Mouse (Mus musculus) MEL (cell line): ENCODE data around the gene Mid1. TPM values are rescaled to one million over a fixed set of nuclear protein-coding genes. Genes with fewer than 3 reads are reported as not detected.
"Not testable (repeated sequence)": the region's sequence is repeated elsewhere in the genome, so short reads cannot be mapped to it uniquely, and the experiment has no call there.

Source experiments
- DNase-seq: peaks from one replicate; pipeline ENCODE4 v3.0.0; 2011; ENCODE audit warnings: low read depth, low spot score
- H3K27ac ChIP-seq: 2 replicates; pipeline ENCODE4 v1.5.1; 2012; ENCODE audit warnings: low read depth, mild to moderate bottlenecking, control low read depth, low read length, moderate library complexity; ENCODE audit not compliant: control insufficient read depth
- H3K27me3 ChIP-seq, 2 experiments: fragments of 150-350 bp in 1 of 2; sonication (generic) in 1 of 2; 2 replicates each; pipeline ENCODE4 v1.6.1; 2012; ENCODE audit warnings: low read length in 2 of 2, mild to moderate bottlenecking in 2 of 2, improper control_type of control experiment in 1 of 2, moderate library complexity in 1 of 2; ENCODE audit not compliant: insufficient read depth in 2 of 2, control insufficient read depth in 1 of 2
- H3K36me3 ChIP-seq, 2 experiments: 2 replicates each; pipeline ENCODE4 v1.6.1; 2012 to 2014; ENCODE audit warnings: low read length in 2 of 2, improper control_type of control experiment in 1 of 2, inconsistent platforms in 1 of 2, mild to moderate bottlenecking in 1 of 2; ENCODE audit not compliant: insufficient read depth in 2 of 2, control insufficient read depth in 1 of 2
- H3K4me1 ChIP-seq, 2 experiments: fragments of 150-350 bp in 1 of 2; sonication (generic) in 1 of 2; 2 replicates each; pipeline ENCODE4 v1.6.1; 2012; ENCODE audit warnings: low read length in 2 of 2, improper control_type of control experiment in 1 of 2, mild to moderate bottlenecking in 1 of 2; ENCODE audit not compliant: insufficient read depth in 2 of 2, control insufficient read depth in 1 of 2
- H3K4me3 ChIP-seq, 2 experiments: fragments of 150-350 bp in 1 of 2; sonication (generic) in 1 of 2; 2 replicates each; pipeline ENCODE4 v1.5.1; 2012; ENCODE audit warnings: low read depth in 2 of 2, low read length in 2 of 2, mild to moderate bottlenecking in 2 of 2, moderate library complexity in 2 of 2, control low read depth in 1 of 2, improper control_type of control experiment in 1 of 2; ENCODE audit not compliant: control insufficient read depth in 1 of 2, insufficient read depth in 1 of 2
- H3K79me2 ChIP-seq: 2 replicates; pipeline ENCODE4 v1.6.1; 2012; ENCODE audit warnings: mild to moderate bottlenecking, low read length, moderate library complexity; ENCODE audit not compliant: control insufficient read depth, poor library complexity, insufficient read depth
- H3K9ac ChIP-seq: 2 replicates; pipeline ENCODE4 v1.6.1; 2012; ENCODE audit warnings: low read depth, mild to moderate bottlenecking, control low read depth, low read length, moderate library complexity; ENCODE audit not compliant: control insufficient read depth, poor library complexity, severe bottlenecking
- H3K9me3 ChIP-seq: fragments of 150-350 bp; sonication (generic); replicated peaks from 2 replicates; pipeline ENCODE4 v1.6.1; 2012; ENCODE audit warnings: mild to moderate bottlenecking, low read length, improper control_type of control experiment, moderate library complexity; ENCODE audit not compliant: insufficient read depth
- polyA plus RNA-seq, 2 experiments: library from polyadenylated mRNA; stranded (reverse) in 1 of 2; unstranded in 1 of 2; fragments of >175 nt in 1 of 2; fragments of >200 nt in 1 of 2; gene quantifications; 2 replicates each; pipeline versions ENCODE4 v1.2.1 to v1.2.4; 2012; ENCODE audit warnings: low replicate concordance in 2 of 2, low read depth in 1 of 2; ENCODE audit not compliant: insufficient read length in 2 of 2, insufficient read depth in 1 of 2, missing spikeins in 1 of 2
- total RNA-seq: library from RNA; depleted of rRNA; stranded (reverse); fragments of 300-350 nt; gene quantifications from 2 replicates; pipeline ENCODE4 v1.2.3, GENCODE M21; 2012

The Mid1 gene
- total and polyA plus RNA-seq, 3 experiments, result 1.4 to 7.8 TPM; not detected in 1

DNA sequence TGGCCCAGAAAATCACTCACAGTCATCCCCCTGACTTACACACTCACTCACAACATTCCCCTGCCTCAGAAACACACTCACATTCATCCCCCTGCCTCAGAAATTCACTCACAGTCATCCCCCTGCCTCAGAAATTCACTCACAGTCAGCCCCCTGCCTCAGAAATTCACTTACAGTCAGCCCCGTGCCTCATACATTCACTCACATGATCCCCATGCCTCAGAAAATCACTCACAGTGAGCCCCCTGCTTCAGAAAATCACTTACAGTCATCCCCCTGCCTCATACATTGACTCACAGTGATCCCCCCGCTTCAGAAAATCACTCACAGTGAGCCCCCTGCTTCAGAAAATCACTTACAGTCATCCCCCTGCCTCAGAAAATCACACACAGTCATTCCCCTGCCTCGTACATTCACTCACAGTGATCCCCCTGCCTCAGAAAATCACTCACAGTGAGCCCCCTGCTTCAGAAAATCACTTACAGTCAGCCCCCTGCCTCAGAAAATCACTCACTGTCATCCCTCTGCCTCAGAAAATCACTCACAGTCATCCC is 321.8 kb downstream of the Mid1 start:
- not testable (repeated sequence) for H3K4me1 ChIP-seq, H3K9me3 ChIP-seq, H3K9ac ChIP-seq, H3K27me3 ChIP-seq, DNase-seq, H3K27ac ChIP-seq, H3K4me3 ChIP-seq, H3K36me3 ChIP-seq
- peaks cover 12% of the 10 kb centered on the region for H3K79me2 ChIP-seq

- not testable (repeated sequence) for H3K27me3 ChIP-seq, H3K27ac ChIP-seq, H3K4me3 ChIP-seq, H3K36me3 ChIP-seq, DNase-seq, H3K9ac ChIP-seq, H3K9me3 ChIP-seq, H3K4me1 ChIP-seq
- H3K79me2 ChIP-seq, result peaks cover 12% of the 10 kb centered on the region
Measured at GRCm38 (mm10) chrX:170007375-170008178, 322.6 kb downstream of the Mid1 start.

DNA sequence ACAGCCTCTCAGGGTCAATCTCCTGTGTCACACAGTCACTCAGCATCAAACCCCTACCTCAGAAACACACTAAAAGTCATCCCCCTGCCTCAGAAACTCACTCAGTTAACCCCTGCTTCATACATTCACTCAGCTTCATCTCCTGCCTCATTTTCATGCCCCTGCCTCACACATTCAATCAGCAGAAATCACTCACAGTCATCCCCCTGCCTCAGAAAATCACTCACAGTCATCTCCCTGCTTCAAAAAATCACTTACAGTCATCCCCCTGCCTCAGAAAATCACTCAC is 323.1 kb downstream of the Mid1 start:
- not testable (repeated sequence) for H3K36me3 ChIP-seq, H3K4me3 ChIP-seq, H3K9me3 ChIP-seq, H3K4me1 ChIP-seq, H3K9ac ChIP-seq, H3K27ac ChIP-seq, H3K27me3 ChIP-seq
- H3K79me2 ChIP-seq, result peaks cover 12% of the 10 kb centered on the region
- peak; percentile 51 for DNase-seq

DNA sequence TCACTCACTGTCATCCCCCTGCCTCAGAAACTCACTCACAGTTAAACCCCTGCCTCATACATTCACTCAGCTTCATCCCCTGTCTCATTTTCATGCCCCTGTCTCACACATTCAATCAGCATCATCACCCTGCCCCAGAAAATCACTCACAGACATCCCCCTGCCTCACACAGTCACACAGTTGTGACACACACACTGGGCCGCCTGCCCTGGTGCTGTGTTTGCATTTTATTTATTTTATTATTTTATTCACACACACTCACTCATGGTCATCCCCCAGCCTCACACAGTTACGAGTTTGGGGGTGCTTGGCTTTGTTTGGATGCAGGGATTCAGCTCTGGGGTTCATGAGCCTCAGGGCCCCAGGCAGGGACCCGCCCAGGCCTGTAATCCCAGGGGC is 323.6 kb downstream of the Mid1 start:
- not testable (repeated sequence) for H3K36me3 ChIP-seq, H3K4me1 ChIP-seq, H3K9ac ChIP-seq, H3K4me3 ChIP-seq, H3K27ac ChIP-seq, H3K9me3 ChIP-seq, H3K27me3 ChIP-seq
- H3K79me2 ChIP-seq, result peaks cover 12% of the 10 kb centered on the region
- peak; percentile 55 for DNase-seq
